Mouse (Mus musculus): ENCODE measurements around the gene Zfp592. TPM values are rescaled to one million over a fixed set of nuclear protein-coding genes. Genes with fewer than 3 reads are reported as not detected.
"Not testable (repeated sequence)": the region's sequence is repeated elsewhere in the genome, so short reads cannot be mapped to it uniquely, and the experiment has no call there.

The Zfp592 gene
- polyA plus RNA-seq, 1 experiment from 2014 or later: 8.9 TPM

DNA sequence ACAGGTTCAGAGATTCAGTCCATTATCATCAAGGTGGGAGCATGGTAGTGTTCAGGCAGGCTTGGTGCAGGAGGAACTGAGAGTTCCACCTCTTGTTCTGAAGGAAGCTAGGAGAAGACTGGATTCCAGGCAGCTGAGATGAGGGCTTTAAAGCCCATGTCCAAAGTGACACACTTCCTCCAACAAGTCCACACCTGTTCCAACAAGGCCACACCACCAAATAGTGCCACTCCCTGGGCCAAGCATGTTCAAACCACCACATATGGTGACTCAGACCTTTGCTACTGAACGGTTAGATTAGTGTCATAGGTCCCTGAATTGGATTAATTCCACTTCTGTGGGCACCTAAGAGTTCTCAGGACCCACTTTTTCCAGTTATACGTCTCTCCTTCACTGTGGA lies 22.1 kb upstream of the Zfp592 start:
- Histone ChIP-seq H3K4me3 (ENCODE audit: low read depth, low read length) (no peak overlapping the region), H3K4me1 (ENCODE audit: control insufficient read depth, insufficient read depth, low read length) (no peaks in the 10 kb centered on the region), H3K36me3 (ENCODE audit: control insufficient read depth, insufficient read depth, low read length) (no peaks in the 10 kb centered on the region), H3K9me3 (ENCODE audit: control insufficient read depth, low read length) (no peaks in the 10 kb centered on the region), H3K4me2 (ENCODE audit: low read depth, low read length) (no peak overlapping the region), H3K27me3 (ENCODE audit: control insufficient read depth, insufficient read depth, low read length) (no peaks in the 10 kb centered on the region), H3K27ac (ENCODE audit: low read depth, low read length) (no peak overlapping the region), H3K9ac (replicated peaks; ENCODE audit: low read depth, low read length) (no peak overlapping the region)
- no peak for ATAC-seq (ENCODE audit: low read depth)
- WGBS: 79% methylated on average over 2 of the region's 2 CpGs

DNA sequence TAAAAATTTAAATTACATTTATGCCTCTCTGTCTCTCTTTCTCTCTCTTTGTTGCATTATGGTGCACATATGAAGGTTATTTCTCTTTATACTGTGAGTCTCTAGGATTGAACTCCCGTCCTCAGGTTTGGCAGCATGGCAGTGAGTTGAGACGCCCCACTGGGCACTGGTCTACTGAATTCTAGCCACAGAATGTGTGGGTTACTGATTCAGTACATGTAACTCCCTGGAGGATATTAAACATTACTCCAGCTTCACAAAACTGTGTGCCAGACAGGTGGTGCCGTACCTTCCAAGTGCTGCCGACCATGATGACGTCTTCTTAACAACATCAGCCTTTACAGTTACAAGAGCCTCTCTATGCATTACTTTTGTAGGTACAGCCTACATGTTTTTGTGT lies 21.4 kb upstream of the Zfp592 start:
- WGBS: 86% methylated on average over 5 of the region's 5 CpGs

DNA sequence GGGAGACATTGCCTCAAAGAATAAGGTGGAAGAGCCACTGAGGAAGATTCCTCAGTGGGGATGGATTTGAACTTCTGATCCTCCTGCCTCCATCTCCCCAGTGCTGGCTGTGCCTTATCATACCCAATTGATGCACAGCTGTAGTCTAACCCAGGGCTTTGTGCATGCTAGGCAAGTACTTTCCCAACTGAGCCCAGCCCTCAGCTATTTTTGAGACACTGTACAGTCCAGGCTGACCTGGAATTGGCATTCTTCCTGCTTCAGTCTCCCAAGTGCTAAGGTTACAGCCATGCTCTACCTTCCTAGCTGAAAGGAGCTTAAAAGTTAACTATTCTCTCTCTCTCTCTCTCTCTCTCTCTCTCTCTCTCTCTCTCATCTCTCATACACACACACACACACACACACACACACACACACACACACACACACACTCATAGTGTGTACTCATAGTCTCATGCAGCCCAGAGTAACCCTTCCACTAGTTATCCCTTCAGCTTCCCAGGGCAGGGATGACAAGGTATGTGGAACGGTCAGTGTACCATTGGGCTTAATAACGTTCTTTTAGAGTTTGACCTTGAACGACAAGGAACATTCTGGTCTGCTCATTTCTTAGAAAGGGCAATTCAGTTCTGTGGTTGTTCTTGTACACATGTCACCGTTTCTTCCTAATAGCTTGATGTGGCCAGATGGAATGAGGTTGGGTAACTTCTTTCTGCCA lies 20.4 kb upstream of the Zfp592 start:
- H3K36me3 ChIP-seq (ENCODE audit: control insufficient read depth, insufficient read depth, low read length); H3K9me3 ChIP-seq (ENCODE audit: control insufficient read depth, low read length); H3K27ac ChIP-seq (ENCODE audit: low read depth, low read length); H3K4me1 ChIP-seq (ENCODE audit: control insufficient read depth, insufficient read depth, low read length); H3K4me3 ChIP-seq (ENCODE audit: low read depth, low read length); H3K4me2 ChIP-seq (ENCODE audit: low read depth, low read length); ATAC-seq (ENCODE audit: low read depth); H3K9ac ChIP-seq (replicated peaks; ENCODE audit: low read depth, low read length); H3K27me3 ChIP-seq (ENCODE audit: control insufficient read depth, insufficient read depth, low read length): not testable (repeated sequence)
- 82% methylated on average over 4 of the region's 4 CpGs for WGBS

More for the DNA sequence above, 21.4 kb upstream of the Zfp592 start:
- Histone ChIP-seq H3K9ac (replicated peaks; ENCODE audit: low read depth, low read length) (no peak overlapping the region), H3K9me3 (ENCODE audit: control insufficient read depth, low read length) (no peaks in the 10 kb centered on the region), H3K36me3 (ENCODE audit: control insufficient read depth, insufficient read depth, low read length) (no peaks in the 10 kb centered on the region), H3K27ac (ENCODE audit: low read depth, low read length) (no peak overlapping the region), H3K27me3 (ENCODE audit: control insufficient read depth, insufficient read depth, low read length) (no peaks in the 10 kb centered on the region), H3K4me2 (ENCODE audit: low read depth, low read length) (no peak overlapping the region), H3K4me1 (ENCODE audit: control insufficient read depth, insufficient read depth, low read length) (no peaks in the 10 kb centered on the region), H3K4me3 (ENCODE audit: low read depth, low read length) (no peak overlapping the region)
- no peak for ATAC-seq (ENCODE audit: low read depth)

DNA sequence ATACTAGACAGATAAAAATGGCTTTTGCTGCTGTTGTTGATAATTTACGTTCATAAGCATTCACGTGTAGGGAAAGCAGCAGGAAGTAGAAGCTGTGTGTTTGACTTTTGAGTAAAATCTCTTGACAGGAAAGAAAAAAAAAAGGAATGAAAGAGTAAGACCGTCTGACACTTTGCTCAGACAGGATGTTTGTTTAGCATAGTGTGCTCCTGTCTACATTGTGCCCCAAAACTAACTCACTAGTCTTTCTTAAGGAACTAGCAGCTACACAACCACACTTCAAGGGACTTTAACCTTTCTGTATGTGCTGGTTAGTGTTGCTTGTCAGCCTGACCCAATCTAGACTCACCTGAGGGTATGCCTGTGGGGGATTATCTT lies 19.9 kb upstream of the Zfp592 start:
- ATAC-seq (ENCODE audit: low read depth); H3K36me3 ChIP-seq (ENCODE audit: control insufficient read depth, insufficient read depth, low read length); H3K4me2 ChIP-seq (ENCODE audit: low read depth, low read length); H3K27me3 ChIP-seq (ENCODE audit: control insufficient read depth, insufficient read depth, low read length); H3K9me3 ChIP-seq (ENCODE audit: control insufficient read depth, low read length); H3K4me1 ChIP-seq (ENCODE audit: control insufficient read depth, insufficient read depth, low read length); H3K9ac ChIP-seq (replicated peaks; ENCODE audit: low read depth, low read length); H3K27ac ChIP-seq (ENCODE audit: low read depth, low read length); H3K4me3 ChIP-seq (ENCODE audit: low read depth, low read length): not testable (repeated sequence)
- WGBS: 56% methylated on average over 3 of the region's 3 CpGs

DNA sequence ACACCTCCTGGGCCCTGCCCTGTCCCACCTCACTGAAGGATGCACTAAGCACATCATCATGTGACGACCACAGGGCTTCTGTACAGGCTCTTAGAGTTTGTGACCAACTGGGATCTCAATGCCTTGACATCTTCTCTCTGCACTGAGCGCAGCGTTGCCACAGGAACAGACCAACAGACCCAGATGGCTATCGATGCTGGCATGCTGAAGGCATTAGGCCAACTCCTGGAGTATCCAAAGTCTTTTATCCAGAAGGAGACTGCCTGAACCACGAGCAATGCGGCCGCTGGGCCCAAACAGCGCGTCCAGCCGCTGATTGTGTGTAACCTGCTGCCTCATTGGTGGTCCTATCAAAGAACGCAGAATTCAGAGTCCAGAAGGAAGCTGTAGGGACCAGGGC lies 12.9 kb upstream of the Zfp592 start:
- Histone ChIP-seq H3K4me2 (ENCODE audit: low read depth, low read length) (no peak overlapping the region), H3K9ac (replicated peaks; ENCODE audit: low read depth, low read length) (no peak overlapping the region), H3K9me3 (ENCODE audit: control insufficient read depth, low read length) (no peaks in the 10 kb centered on the region), H3K27me3 (ENCODE audit: control insufficient read depth, insufficient read depth, low read length) (no peaks in the 10 kb centered on the region), H3K4me1 (ENCODE audit: control insufficient read depth, insufficient read depth, low read length) (no peaks in the 10 kb centered on the region), H3K27ac (ENCODE audit: low read depth, low read length) (no peak overlapping the region), H3K4me3 (ENCODE audit: low read depth, low read length) (no peak overlapping the region), H3K36me3 (ENCODE audit: control insufficient read depth, insufficient read depth, low read length) (no peaks in the 10 kb centered on the region)
- 93% methylated on average over 11 of the region's 11 CpGs for WGBS
- no peak for ATAC-seq (ENCODE audit: low read depth)

DNA sequence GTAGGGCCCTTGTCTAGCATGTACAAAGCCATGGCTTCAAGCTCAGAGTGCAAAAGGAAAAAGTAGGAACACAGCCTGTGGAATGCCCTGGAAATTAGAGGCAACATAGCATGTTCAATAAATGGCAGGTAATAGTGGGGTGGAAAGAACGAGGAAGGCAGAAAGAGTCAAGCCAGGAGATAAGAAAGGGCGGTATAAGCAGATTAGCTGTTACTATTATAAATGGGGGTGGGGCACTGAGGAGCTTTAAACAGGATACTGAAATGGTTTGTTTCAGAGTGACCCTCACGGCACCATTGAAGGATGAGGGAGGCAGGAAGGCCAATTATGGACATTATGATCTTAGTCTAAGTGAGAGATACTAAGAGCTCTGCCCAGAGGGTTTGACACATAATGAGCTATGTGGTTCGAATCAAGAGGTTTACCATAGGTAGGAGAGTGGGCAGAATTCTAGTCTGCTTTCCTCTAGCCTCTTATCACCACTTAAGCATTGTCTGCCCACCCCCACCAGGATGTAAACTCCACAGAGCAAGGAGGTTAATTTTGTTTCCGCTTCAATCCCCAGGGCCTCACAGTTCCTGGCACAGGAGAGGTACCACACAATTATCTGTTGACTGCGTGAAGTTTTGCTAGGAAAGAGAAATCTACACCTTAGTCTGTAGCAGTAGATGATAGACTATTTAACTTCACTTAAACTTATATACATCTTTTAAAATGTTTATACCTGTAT lies 6.9 kb upstream of the Zfp592 start:
- Histone ChIP-seq H3K9ac (replicated peaks; ENCODE audit: low read depth, low read length) (no peak overlapping the region), H3K4me3 (ENCODE audit: low read depth, low read length) (no peak overlapping the region), H3K27me3 (ENCODE audit: control insufficient read depth, insufficient read depth, low read length) (no peaks in the 10 kb centered on the region), H3K4me2 (ENCODE audit: low read depth, low read length) (no peak overlapping the region), H3K36me3 (ENCODE audit: control insufficient read depth, insufficient read depth, low read length) (no peaks in the 10 kb centered on the region), H3K27ac (ENCODE audit: low read depth, low read length) (no peak overlapping the region), H3K4me1 (ENCODE audit: control insufficient read depth, insufficient read depth, low read length) (peaks cover 2% of the 10 kb centered on the region; the same call in 1 of the 2 replicates), H3K9me3 (ENCODE audit: control insufficient read depth, low read length) (no peaks in the 10 kb centered on the region)
- ATAC-seq (ENCODE audit: low read depth): no peak
- 69% methylated on average over 6 of the region's 6 CpGs for WGBS

DNA sequence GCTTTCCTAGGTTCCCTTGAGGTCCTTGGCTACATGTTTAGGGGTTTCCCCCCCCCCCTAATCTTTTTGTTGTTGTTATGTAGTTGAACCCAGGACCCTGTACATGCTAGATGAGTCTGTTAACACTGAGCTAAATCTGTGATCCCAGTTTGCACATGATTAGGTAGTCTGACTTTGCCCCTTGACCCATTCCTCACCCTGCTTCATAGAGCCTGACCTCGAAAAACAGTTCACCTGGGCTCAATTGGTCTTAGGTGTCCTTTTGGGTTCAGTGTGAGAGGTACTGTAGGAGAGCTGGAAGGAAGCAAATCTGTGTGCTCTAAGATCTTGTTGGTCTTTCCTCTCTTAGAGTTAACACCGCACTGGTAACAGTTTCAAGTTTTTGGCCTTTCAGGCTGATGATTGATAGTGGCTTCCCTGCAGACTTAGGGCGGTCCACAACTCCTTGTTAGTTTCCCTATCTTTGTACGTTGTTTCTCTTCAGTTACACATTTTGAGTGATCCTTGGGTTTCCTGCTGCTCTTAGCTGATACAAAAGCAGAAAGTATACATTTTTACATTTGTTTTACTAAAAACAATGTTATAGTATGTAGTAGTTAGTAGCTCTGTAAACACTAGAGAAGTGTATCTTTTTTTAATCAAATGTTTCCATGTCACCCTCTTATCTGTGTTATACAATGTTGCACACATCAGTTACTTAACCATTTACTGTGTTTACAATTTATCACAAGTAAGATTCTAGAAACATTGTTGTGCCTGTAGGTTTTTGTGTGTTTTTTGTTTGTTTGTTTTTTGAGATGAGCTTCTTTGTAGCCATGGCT lies 5.5 kb upstream of the Zfp592 start:
- H3K9ac ChIP-seq (replicated peaks; ENCODE audit: low read depth, low read length): no peak overlapping the region
- 86% methylated on average over 4 of the region's 4 CpGs for WGBS
- no peak overlapping the region for H3K27ac ChIP-seq (ENCODE audit: low read depth, low read length)
- H3K4me1 ChIP-seq (ENCODE audit: control insufficient read depth, insufficient read depth, low read length): peaks cover 10% of the 10 kb centered on the region
- H3K4me2 ChIP-seq (ENCODE audit: low read depth, low read length): no peak overlapping the region
- no peaks in the 10 kb centered on the region for H3K36me3 ChIP-seq (ENCODE audit: control insufficient read depth, insufficient read depth, low read length)
- ATAC-seq (ENCODE audit: low read depth): no peak
- H3K27me3 ChIP-seq (ENCODE audit: control insufficient read depth, insufficient read depth, low read length): no peaks in the 10 kb centered on the region
- no peaks in the 10 kb centered on the region for H3K9me3 ChIP-seq (ENCODE audit: control insufficient read depth, low read length)
- H3K4me3 ChIP-seq (ENCODE audit: low read depth, low read length): no peak overlapping the region

- ATAC-seq (ENCODE audit: low read depth): no peak
- Histone ChIP-seq H3K27ac (ENCODE audit: low read depth, low read length) (no peak overlapping the region), H3K9me3 (ENCODE audit: control insufficient read depth, low read length) (no peaks in the 10 kb centered on the region), H3K4me1 (ENCODE audit: control insufficient read depth, insufficient read depth, low read length) (peaks cover 22% of the 10 kb centered on the region), H3K36me3 (ENCODE audit: control insufficient read depth, insufficient read depth, low read length) (no peaks in the 10 kb centered on the region), H3K4me2 (ENCODE audit: low read depth, low read length) (no peak overlapping the region), H3K27me3 (ENCODE audit: control insufficient read depth, insufficient read depth, low read length) (no peaks in the 10 kb centered on the region), H3K4me3 (ENCODE audit: low read depth, low read length) (no peak overlapping the region), H3K9ac (replicated peaks; ENCODE audit: low read depth, low read length) (no peak overlapping the region)
- 93% methylated on average over 6 of the region's 6 CpGs for WGBS
These were observed 3.2 kb upstream of the Zfp592 start for GRCm38 (mm10) chr7:80990276-80990675.

DNA sequence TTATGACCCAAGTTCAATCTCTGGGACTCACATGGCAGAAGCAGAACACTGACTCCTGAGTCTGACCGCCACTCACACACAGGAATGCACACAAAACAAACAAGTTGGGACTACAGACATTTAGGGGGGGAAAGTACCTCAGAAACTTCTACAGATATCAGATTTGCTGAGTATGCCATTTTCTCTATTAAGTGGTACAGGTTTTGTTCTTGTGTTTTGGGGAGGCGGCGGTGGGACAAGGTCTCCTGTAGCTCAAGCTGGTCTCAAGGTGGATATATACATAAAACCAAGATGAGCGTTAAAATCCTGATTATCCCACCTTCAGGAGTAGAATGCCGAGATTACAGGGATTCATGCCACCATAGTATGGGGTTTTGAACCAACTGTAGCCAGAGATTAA lies 1.9 kb upstream of the Zfp592 start:
- H3K4me3 ChIP-seq (ENCODE audit: low read depth, low read length): no peak overlapping the region
- H3K9ac ChIP-seq (replicated peaks; ENCODE audit: low read depth, low read length): no peak overlapping the region
- no peaks in the 10 kb centered on the region for H3K27me3 ChIP-seq (ENCODE audit: control insufficient read depth, insufficient read depth, low read length)
- peaks cover 30% of the 10 kb centered on the region for H3K4me1 ChIP-seq (ENCODE audit: control insufficient read depth, insufficient read depth, low read length)
- WGBS: 96% methylated on average over 5 of the region's 5 CpGs
- H3K4me2 ChIP-seq (ENCODE audit: low read depth, low read length): no peak overlapping the region
- no peak overlapping the region for H3K27ac ChIP-seq (ENCODE audit: low read depth, low read length)
- H3K36me3 ChIP-seq (ENCODE audit: control insufficient read depth, insufficient read depth, low read length): no peaks in the 10 kb centered on the region
- H3K9me3 ChIP-seq (ENCODE audit: control insufficient read depth, low read length): no peaks in the 10 kb centered on the region
- ATAC-seq (ENCODE audit: low read depth): no peak
